Mouse (Mus musculus): Measurements from ENCODE around the gene Aspdh.

Aspdh gene

GRCm38 (mm10) chr7:44495992-44496770, 31.0 kb downstream of the Aspdh start, which contains the start of the genes Emc10 and Fam71e1:
Gene Emc10, minus strand, starts transcription at chr7:44496529.
Gene Fam71e1, plus strand, starts transcription at chr7:44496581.
- peak; percentile 93 for ATAC-seq (ENCODE audit: insufficient number of reproducible peaks, low FRiP score, low TSS enrichment)

- no peak for ATAC-seq (ENCODE audit: insufficient number of reproducible peaks, low FRiP score, low TSS enrichment)
These were observed 31.5 kb downstream of the Aspdh start for GRCm38 (mm10) chr7:44496771-44497109.

DNA sequence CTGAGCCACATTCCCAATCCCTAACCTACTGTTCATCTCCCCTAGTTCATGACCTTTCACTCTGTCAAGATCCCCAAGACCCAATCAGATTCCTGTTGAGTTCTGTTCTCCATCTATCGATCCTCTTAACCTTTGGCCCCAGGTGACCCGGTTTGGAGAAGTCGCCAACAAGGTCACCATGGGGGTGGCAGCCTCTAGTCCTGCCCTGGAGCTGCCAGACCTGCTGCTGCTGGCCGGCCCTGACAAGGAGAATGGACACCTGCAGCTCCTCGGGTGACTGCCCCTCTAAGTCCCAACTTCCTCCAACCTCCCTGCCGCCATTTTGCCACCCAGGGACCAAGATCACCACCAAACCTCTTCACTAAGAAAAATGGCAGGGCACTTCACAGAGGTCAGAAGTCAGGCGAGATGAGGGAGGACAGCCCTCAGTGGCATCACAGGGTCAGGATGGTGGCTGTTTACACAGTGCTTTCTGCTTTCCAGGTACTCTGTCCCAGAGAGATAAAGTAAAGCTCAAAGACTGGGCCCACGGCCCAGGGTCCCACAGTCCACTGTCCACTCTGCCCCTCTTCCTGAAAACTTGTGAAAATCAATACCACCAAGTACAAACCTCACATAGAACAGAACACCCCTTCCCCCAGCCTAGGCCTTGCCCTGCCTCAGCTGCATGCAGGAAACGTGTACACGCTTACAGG, 32.3 kb downstream of the Aspdh start:
- ATAC-seq (ENCODE audit: insufficient number of reproducible peaks, low FRiP score, low TSS enrichment): no peak

DNA sequence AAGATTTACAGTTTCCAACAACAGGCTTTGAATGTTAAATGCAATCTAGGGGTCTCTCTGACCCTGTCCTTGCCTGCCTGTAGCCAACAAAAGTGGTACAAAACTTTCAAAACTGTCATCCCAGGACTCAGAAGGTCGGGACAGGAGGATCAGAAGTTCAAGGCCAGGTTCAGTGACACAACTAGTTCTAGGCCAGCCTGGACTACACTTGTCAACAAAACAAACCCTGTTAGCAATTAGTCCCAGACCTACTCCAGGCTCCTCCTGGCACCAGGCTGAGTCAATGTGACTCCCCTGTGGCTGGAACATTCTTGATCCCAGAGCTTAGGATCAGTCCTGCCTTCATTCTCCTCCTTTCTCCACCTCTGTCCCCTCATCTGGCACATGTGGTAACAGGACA, 33.7 kb downstream of the Aspdh start:
- ATAC-seq (ENCODE audit: insufficient number of reproducible peaks, low FRiP score, low TSS enrichment): no peak

DNA sequence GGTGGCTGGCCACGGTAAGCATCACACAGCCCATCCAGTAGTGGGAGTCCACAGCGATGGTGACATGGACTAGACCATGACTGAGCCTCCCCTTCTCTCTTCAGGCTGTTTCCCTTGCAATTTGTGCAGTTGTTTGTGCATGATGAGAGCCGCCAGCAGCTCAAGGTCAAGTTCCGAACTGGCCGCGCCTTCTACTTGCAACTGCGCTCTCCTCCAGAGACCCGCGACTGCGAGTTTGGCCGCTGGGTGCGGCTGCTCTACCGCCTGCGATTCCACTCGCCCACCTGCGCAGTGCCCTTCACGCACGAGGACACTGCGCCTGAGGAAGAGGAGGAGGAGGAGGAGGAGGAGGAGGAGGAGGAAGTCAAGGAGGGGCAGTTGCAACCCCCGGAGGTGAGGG, 34.9 kb downstream of the Aspdh start:
- ATAC-seq (ENCODE audit: insufficient number of reproducible peaks, low FRiP score, low TSS enrichment): no peak

GRCm38 (mm10) chr7:44501563-44502115, 36.4 kb downstream of the Aspdh start:
- no peak for ATAC-seq (ENCODE audit: insufficient number of reproducible peaks, low FRiP score, low TSS enrichment)

- ATAC-seq (ENCODE audit: insufficient number of reproducible peaks, low FRiP score, low TSS enrichment): no peak
These were observed 42.3 kb downstream of the Aspdh start for GRCm38 (mm10) chr7:44507491-44507890.

Data from cerebellum, adult (tissue).